Mouse (Mus musculus): ENCODE measurements at regions not wholly inside any gene's neighbourhood (a gene's known extent, or its start where the extent isn't known, plus 50 kb on each side); places are given as distances from the start of the nearest gene placed in this dataset.
A peak's percentile ranks its signal among the peaks of the same experiment; 100 is the strongest.

DNA sequence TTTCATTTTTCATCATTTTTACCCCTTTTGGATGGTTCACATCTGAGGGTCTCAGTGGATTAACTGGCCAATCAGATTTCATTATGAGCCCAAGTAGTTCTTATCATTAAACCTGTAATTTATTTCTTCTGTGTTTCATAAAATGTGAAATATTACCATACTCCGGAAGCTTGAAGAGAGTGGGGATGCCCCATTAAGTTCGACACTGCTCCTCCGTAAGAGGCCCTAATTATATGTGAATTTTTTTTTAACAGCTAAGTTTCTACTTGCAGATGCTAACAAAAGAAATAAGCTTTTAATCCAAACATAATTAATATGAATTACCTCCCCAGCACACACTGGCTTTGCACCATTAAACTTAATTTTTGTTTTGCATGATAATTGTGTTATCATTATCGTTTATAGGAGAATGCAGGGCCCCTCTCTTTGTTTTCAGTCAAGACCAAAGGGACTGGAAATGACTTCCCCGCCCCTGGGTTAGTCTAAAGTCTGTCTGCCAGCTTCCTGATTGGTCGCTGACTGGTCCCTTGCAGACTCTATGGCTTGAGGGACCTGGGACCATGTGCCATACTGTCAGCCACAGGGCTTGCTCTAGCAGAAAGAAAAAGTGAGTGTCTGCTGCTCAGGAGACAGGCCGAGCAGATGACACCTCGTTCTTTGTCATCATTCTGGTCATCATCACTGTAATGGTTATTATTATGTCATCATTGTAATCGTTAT is 270.9 kb upstream of the Zfp703 start:
- Histone ChIP-seq H3K36me3 (no peaks in the 10 kb centered on the region), H3K9ac (no peak overlapping the region), H3K9me3 (no peaks in the 10 kb centered on the region), H3K27me3 (replicated peaks) (no peaks in the 10 kb centered on the region), H3K4me3 (replicated peaks) (no peak overlapping the region), H3K27ac (no peak overlapping the region), H3K4me1 (replicated peaks) (no peaks in the 10 kb centered on the region), H3K4me2 (replicated peaks) (no peak overlapping the region)
- WGBS: 57% methylated on average over 9 of the region's 9 CpGs
- ATAC-seq: peak; percentile 87

GRCm38 (mm10) chr8:26706768-26707156 is 270.4 kb upstream of the Zfp703 start:
- Histone ChIP-seq H3K4me2 (replicated peaks) (no peak overlapping the region), H3K4me1 (replicated peaks) (no peaks in the 10 kb centered on the region), H3K4me3 (replicated peaks) (no peak overlapping the region), H3K27ac (no peak overlapping the region), H3K27me3 (replicated peaks) (no peaks in the 10 kb centered on the region), H3K36me3 (no peaks in the 10 kb centered on the region), H3K9ac (no peak overlapping the region), H3K9me3 (no peaks in the 10 kb centered on the region)
- ATAC-seq: peak; percentile 75
- WGBS: 75% methylated on average over 7 of the region's 7 CpGs

GRCm38 (mm10) chr8:26713836-26714235 is 263.3 kb upstream of the Zfp703 start:
- no peaks in the 10 kb centered on the region for H3K9me3 ChIP-seq
- no peaks in the 10 kb centered on the region for H3K4me1 ChIP-seq (replicated peaks)
- no peak for ATAC-seq
- no peak overlapping the region for H3K4me2 ChIP-seq (replicated peaks)
- no peak overlapping the region for H3K27ac ChIP-seq
- H3K4me3 ChIP-seq (replicated peaks): no peak overlapping the region
- WGBS: 93% methylated on average over 8 of the region's 8 CpGs
- H3K9ac ChIP-seq: no peak overlapping the region
- H3K36me3 ChIP-seq: no peaks in the 10 kb centered on the region
- H3K27me3 ChIP-seq (replicated peaks): no peaks in the 10 kb centered on the region

GRCm38 (mm10) chr8:26714714-26715113 is 262.4 kb upstream of the Zfp703 start:
- 86% methylated on average over 3 of the region's 3 CpGs for WGBS
- no peaks in the 10 kb centered on the region for H3K4me1 ChIP-seq (replicated peaks)
- no peak for ATAC-seq
- no peak overlapping the region for H3K9ac ChIP-seq
- no peaks in the 10 kb centered on the region for H3K9me3 ChIP-seq
- no peaks in the 10 kb centered on the region for H3K27me3 ChIP-seq (replicated peaks)
- no peaks in the 10 kb centered on the region for H3K36me3 ChIP-seq
- H3K27ac ChIP-seq: no peak overlapping the region
- no peak overlapping the region for H3K4me2 ChIP-seq (replicated peaks)
- no peak overlapping the region for H3K4me3 ChIP-seq (replicated peaks)

GRCm38 (mm10) chr8:26718409-26719355 is 258.4 kb upstream of the Zfp703 start:
- no peaks in the 10 kb centered on the region for H3K27me3 ChIP-seq (replicated peaks)
- WGBS: 72% methylated on average over 11 of the region's 11 CpGs
- H3K4me2 ChIP-seq (replicated peaks): no peak overlapping the region
- no peak for ATAC-seq
- H3K9me3 ChIP-seq: no peaks in the 10 kb centered on the region
- H3K27ac ChIP-seq: no peak overlapping the region
- no peak overlapping the region for H3K9ac ChIP-seq
- H3K4me1 ChIP-seq (replicated peaks): no peaks in the 10 kb centered on the region
- no peak overlapping the region for H3K4me3 ChIP-seq (replicated peaks)
- H3K36me3 ChIP-seq: no peaks in the 10 kb centered on the region

DNA sequence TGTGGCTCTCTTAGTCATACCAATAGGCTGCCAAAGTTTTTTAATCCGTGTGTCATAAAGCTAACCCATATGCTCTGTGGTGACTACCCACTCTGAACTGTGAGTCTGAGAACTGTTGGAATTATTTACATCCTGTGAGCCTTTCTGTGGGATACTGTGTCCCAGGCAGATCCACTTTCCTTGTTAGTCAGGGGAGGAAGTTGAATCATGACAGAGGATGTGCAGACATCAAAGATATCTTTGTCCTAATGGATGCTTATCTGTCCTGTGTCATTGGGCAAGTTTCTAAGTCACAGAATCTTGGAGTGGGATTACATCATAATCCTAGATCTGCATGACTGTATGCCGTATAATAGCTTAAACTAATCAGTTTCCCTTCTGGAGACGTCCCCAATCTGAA is 254.4 kb upstream of the Zfp703 start:
- 73% methylated on average over 3 of the region's 3 CpGs for WGBS
- no peaks in the 10 kb centered on the region for H3K4me1 ChIP-seq (replicated peaks)
- H3K9me3 ChIP-seq: no peaks in the 10 kb centered on the region
- no peak overlapping the region for H3K4me2 ChIP-seq (replicated peaks)
- H3K27ac ChIP-seq: no peak overlapping the region
- H3K27me3 ChIP-seq (replicated peaks): no peaks in the 10 kb centered on the region
- H3K36me3 ChIP-seq: no peaks in the 10 kb centered on the region
- no peak overlapping the region for H3K4me3 ChIP-seq (replicated peaks)
- no peak for ATAC-seq
- no peak overlapping the region for H3K9ac ChIP-seq

GRCm38 (mm10) chr8:26724628-26725027 is 252.5 kb upstream of the Zfp703 start:
- Histone ChIP-seq H3K36me3 (no peaks in the 10 kb centered on the region), H3K9me3 (no peaks in the 10 kb centered on the region), H3K27me3 (replicated peaks) (no peaks in the 10 kb centered on the region), H3K27ac (no peak overlapping the region), H3K4me1 (replicated peaks) (no peaks in the 10 kb centered on the region), H3K9ac (no peak overlapping the region), H3K4me2 (replicated peaks) (no peak overlapping the region), H3K4me3 (replicated peaks) (no peak overlapping the region)
- 42% methylated on average over 5 of the region's 5 CpGs for WGBS
- ATAC-seq: 0 out of 2 replicates have a peak, but pooled peaks have one; percentile 43

DNA sequence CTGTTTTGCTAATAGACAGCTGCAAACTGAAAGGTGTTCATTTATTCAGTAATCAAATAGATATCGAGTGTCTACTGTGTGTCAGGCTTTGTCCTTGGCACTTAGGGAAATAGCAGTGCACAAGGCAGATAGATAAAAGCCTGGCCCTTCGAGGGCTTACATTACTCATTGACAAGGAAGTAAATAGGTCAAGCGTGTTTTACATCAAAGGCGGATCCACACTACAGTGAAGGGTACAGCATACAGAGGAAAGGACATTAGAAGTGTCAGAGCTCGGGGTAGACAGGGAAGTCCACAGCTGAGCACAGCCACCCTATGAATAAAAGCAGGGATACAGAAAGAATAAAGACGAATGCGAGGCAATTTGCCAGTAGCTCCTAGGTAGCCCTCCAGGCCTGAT is 251.6 kb upstream of the Zfp703 start:
- Histone ChIP-seq H3K4me2 (replicated peaks) (no peak overlapping the region), H3K27me3 (replicated peaks) (no peaks in the 10 kb centered on the region), H3K9ac (no peak overlapping the region), H3K27ac (no peak overlapping the region), H3K4me3 (replicated peaks) (no peak overlapping the region), H3K9me3 (no peaks in the 10 kb centered on the region), H3K36me3 (no peaks in the 10 kb centered on the region), H3K4me1 (replicated peaks) (no peaks in the 10 kb centered on the region)
- peak; percentile 87; the same call in 1 of the 2 replicates for ATAC-seq
- 51% methylated on average over 7 of the region's 7 CpGs for WGBS

DNA sequence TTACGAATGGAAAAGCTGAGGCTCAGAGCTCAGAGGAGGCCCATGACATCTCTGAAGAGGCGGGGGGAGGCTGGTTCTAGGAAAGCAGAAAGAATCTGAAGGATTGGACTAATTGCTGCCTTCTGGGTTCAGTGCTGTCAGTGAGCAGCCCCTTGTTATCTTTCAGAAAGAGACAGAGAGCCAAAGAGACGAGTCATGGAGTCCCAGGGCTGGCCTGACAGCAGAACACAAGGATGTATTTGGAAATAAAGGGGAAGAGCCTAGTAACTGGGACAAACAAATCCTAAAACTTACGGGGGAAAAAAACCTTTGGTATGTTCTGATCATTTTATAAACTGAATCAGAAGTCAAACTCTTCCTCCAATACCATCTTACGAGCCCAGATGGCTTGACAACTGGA is 247.8 kb upstream of the Zfp703 start:
- no peaks in the 10 kb centered on the region for H3K27me3 ChIP-seq (replicated peaks)
- H3K9ac ChIP-seq: no peak overlapping the region
- ATAC-seq: no peak
- no peak overlapping the region for H3K4me2 ChIP-seq (replicated peaks)
- 80% methylated on average over 5 of the region's 5 CpGs for WGBS
- H3K4me1 ChIP-seq (replicated peaks): no peaks in the 10 kb centered on the region
- no peak overlapping the region for H3K27ac ChIP-seq
- H3K9me3 ChIP-seq: no peaks in the 10 kb centered on the region
- H3K4me3 ChIP-seq (replicated peaks): no peak overlapping the region
- no peaks in the 10 kb centered on the region for H3K36me3 ChIP-seq

DNA sequence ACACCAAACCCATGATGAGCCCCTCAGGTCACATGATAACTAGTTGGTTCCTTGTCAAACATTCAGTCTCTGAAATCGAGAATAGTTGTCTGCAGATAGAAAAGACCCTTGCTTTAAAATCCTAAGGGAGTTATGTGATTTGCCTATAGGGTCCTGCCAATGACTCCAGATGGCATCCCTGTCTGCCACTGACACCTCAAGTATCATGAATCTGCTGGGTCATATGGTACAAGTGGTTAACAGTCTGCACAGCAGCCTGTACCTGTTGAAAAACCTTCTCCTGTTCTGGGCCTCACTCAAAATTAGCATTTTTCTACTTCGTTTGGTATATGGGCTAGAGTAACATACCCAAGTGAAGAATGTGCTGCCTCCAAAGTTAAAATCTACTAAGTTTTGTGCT is 246.0 kb upstream of the Zfp703 start:
- H3K4me3 ChIP-seq (replicated peaks): no peak overlapping the region
- H3K9ac ChIP-seq: no peak overlapping the region
- H3K9me3 ChIP-seq: no peaks in the 10 kb centered on the region
- no peak overlapping the region for H3K4me2 ChIP-seq (replicated peaks)
- H3K4me1 ChIP-seq (replicated peaks): no peaks in the 10 kb centered on the region
- no peak overlapping the region for H3K27ac ChIP-seq
- H3K27me3 ChIP-seq (replicated peaks): no peaks in the 10 kb centered on the region
- no peak for ATAC-seq
- H3K36me3 ChIP-seq: no peaks in the 10 kb centered on the region
- WGBS: 81% methylated on average over 2 of the region's 2 CpGs

GRCm38 (mm10) chr8:26744424-26744823 is 232.7 kb upstream of the Zfp703 start:
- no peaks in the 10 kb centered on the region for H3K36me3 ChIP-seq
- H3K4me3 ChIP-seq (replicated peaks): no peak overlapping the region
- H3K9ac ChIP-seq: no peak overlapping the region
- no peaks in the 10 kb centered on the region for H3K27me3 ChIP-seq (replicated peaks)
- H3K9me3 ChIP-seq: no peaks in the 10 kb centered on the region
- H3K27ac ChIP-seq: no peak overlapping the region
- H3K4me2 ChIP-seq (replicated peaks): no peak overlapping the region
- no peak for ATAC-seq
- peaks cover 9% of the 10 kb centered on the region; the same call in 1 of the 2 replicates for H3K4me1 ChIP-seq (replicated peaks)
- WGBS: 80% methylated on average over 3 of the region's 3 CpGs

GRCm38 (mm10) chr8:26746811-26747210 is 230.3 kb upstream of the Zfp703 start:
- H3K27ac ChIP-seq: no peak overlapping the region
- H3K9me3 ChIP-seq: no peaks in the 10 kb centered on the region
- no peaks in the 10 kb centered on the region for H3K36me3 ChIP-seq
- H3K27me3 ChIP-seq (replicated peaks): no peaks in the 10 kb centered on the region
- H3K9ac ChIP-seq: no peak overlapping the region
- H3K4me3 ChIP-seq (replicated peaks): no peak overlapping the region
- WGBS: 86% methylated on average over 3 of the region's 3 CpGs
- H3K4me1 ChIP-seq (replicated peaks): peaks cover 9% of the 10 kb centered on the region; the same call in 1 of the 2 replicates
- ATAC-seq: peak; percentile 68
- H3K4me2 ChIP-seq (replicated peaks): 0 out of 2 replicates have a peak overlapping the region, but pooled peaks have one; percentile 9
